Mouse (Mus musculus) forebrain, embryonic 11.5 days (tissue): Measurements from ENCODE around the gene Drd3. TPM values are rescaled to one million over a fixed set of nuclear protein-coding genes. Genes with fewer than 3 reads are reported as not detected.

Source experiments
- ATAC-seq: fragments of 200-750 bp; cut with Nextera tagmentation; replicated peaks from 2 replicates; pipeline ENCODE4 v1.8.0; 2017; ENCODE audit warnings: moderate TSS enrichment; ENCODE audit not compliant: low FRiP score
- DNase-seq: peaks from one replicate; pipeline ENCODE4 v3.0.0-alpha.2; 2017; ENCODE audit warnings: low spot score
- H3K27ac ChIP-seq: fragments of 300-500 bp; sonication (generic); 2 replicates; pipeline ENCODE4 v1.5.1; 2014; ENCODE audit warnings: low read depth, low read length
- H3K27me3 ChIP-seq: fragments of 300-500 bp; sonication (generic); 2 replicates; pipeline ENCODE4 v1.6.1; 2014; ENCODE audit warnings: mild to moderate bottlenecking, low read length, mixed read lengths; ENCODE audit not compliant: control insufficient read depth, insufficient read depth
- H3K36me3 ChIP-seq: fragments of 300-500 bp; sonication (generic); 2 replicates; pipeline ENCODE4 v1.6.1; 2014; ENCODE audit warnings: mild to moderate bottlenecking, low read length, moderate library complexity, mixed read lengths; ENCODE audit not compliant: control insufficient read depth, insufficient read depth
- H3K4me1 ChIP-seq: fragments of 300-500 bp; sonication (generic); replicated peaks from 2 replicates; pipeline ENCODE4 v1.6.1; 2014; ENCODE audit warnings: low read length, mixed read lengths; ENCODE audit not compliant: control insufficient read depth, insufficient read depth
- H3K4me2 ChIP-seq: fragments of 300-500 bp; sonication (generic); 2 replicates; pipeline ENCODE4 v1.6.1; 2014; ENCODE audit warnings: low read depth, mild to moderate bottlenecking, low read length, moderate library complexity, mixed read lengths; ENCODE audit not compliant: severe bottlenecking
- H3K4me3 ChIP-seq: fragments of 300-500 bp; sonication (generic); 2 replicates; pipeline ENCODE4 v1.5.1; 2014; ENCODE audit warnings: low read depth, low read length
- H3K9ac ChIP-seq: fragments of 300-500 bp; sonication (generic); 2 replicates; pipeline ENCODE4 v1.6.1; 2014; ENCODE audit warnings: low read length
- H3K9me3 ChIP-seq: fragments of 300-500 bp; sonication (generic); 2 replicates; pipeline ENCODE4 v1.6.1; 2016; ENCODE audit warnings: low read length, mixed read lengths; ENCODE audit not compliant: control insufficient read depth
- WGBS: fragments of 180-500 bp; shearing (Covaris S2); extraction: QIAGEN DNeasy Blood & Tissue Kit; methylation state at CpG from one replicate; pipeline ENCODE4 v1.1.7; 2014; 5-methylcytosine and 5-hydroxymethylcytosine counted together
- polyA plus RNA-seq: library from polyadenylated mRNA; unstranded; fragments of >200 nt; fragmentation: Nextera tagmentation; extraction: Ambion mirVana; gene quantifications from 2 replicates; pipeline ENCODE4 v1.2.1, GENCODE M21; 2014

Gene Drd3
- polyA plus RNA-seq, 1 experiment from 2014 or later = 0.11 TPM

DNA sequence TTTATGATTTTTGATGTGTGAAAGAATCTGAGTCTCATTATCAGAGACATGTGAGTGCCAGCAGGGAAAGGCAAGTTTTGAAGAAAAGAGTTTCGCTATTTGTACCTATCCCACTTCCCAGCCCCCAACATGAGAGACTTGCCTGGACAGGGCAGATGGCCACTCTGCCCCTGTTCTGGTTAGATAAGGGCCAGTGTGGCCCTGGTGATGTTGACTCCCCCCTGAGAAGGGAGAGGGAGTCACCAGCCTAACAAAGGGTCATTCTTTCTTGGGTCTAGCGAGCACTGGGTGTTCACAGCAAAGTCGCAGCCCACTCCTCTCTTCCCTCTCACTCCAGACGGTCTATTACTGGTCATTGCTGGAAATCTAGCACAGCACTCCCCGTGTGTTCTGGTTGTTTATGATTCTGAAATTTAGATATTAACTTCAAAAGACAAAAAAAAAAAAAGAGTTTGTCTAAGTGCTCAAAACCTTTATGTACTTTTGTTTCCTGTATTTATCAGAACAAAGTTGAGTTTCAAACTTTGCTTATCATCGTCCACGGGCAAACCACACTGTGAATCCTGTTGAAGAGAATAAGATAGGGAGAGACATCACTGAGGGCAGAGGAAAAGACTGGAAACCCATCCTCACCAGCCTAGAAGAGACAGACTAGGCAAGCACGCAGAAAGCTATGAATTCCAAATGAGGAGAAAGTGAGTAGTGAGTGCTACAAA lies 24.2 kb upstream of the Drd3 start:
- WGBS = 83% methylated on average over 8 of the region's 8 CpGs
- H3K9ac ChIP-seq = no peak overlapping the region
- no peak for ATAC-seq
- no peaks in the 10 kb centered on the region for H3K27me3 ChIP-seq
- no peak overlapping the region for H3K27ac ChIP-seq
- no peak overlapping the region for H3K4me2 ChIP-seq
- no peak for DNase-seq
- no peaks in the 10 kb centered on the region for H3K4me1 ChIP-seq
- H3K9me3 ChIP-seq = no peaks in the 10 kb centered on the region
- no peak overlapping the region for H3K4me3 ChIP-seq
- H3K36me3 ChIP-seq = no peaks in the 10 kb centered on the region

DNA sequence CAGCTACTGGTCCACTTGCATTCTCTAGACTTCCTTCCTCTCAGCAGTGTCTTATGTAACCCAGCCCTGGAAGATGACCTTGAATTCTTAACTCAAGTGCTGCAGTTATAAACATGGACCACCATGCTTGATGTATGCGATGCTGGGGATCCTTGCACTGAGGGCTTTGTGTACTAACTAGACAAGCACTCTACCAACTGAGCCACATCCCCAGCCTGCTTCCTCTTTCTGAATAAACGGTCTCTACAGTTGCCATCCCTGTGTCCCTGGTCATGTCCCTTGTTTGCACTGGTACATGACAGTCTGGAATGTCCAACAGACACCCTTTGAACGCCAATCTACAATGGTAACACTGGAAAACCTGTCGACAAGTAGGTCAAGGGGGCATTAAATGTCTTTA lies 23.5 kb upstream of the Drd3 start:
- ATAC-seq = no peak
- H3K4me2 ChIP-seq = no peak overlapping the region
- no peaks in the 10 kb centered on the region for H3K4me1 ChIP-seq
- DNase-seq = no peak
- H3K36me3 ChIP-seq = no peaks in the 10 kb centered on the region
- H3K4me3 ChIP-seq = no peak overlapping the region
- H3K27ac ChIP-seq = no peak overlapping the region
- H3K9me3 ChIP-seq = no peaks in the 10 kb centered on the region
- H3K9ac ChIP-seq = no peak overlapping the region
- WGBS = 84% methylated on average over 4 of the region's 4 CpGs
- H3K27me3 ChIP-seq = no peaks in the 10 kb centered on the region

DNA sequence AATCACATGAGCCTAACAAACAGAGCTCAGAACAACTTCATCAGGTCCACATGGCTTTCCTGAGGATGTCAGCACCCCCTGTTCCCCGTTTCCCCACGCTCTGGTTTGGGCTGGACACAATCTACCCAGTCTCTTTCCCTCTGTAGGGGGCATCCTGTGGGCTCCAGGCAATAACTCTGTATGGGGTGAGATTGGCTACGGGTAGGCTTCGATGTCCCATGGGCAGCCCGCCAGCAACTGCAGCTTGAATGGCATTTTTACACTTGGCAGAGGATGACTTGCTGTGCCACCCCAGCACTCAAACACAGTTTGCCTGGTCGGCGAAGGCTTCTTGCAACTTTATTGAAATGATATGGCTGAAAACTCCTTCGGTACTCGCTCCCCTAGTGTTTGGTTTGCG lies 21.3 kb upstream of the Drd3 start:
- Histone ChIP-seq H3K4me2 (no peak overlapping the region), H3K27ac (no peak overlapping the region), H3K36me3 (no peaks in the 10 kb centered on the region), H3K4me3 (no peak overlapping the region), H3K4me1 (no peaks in the 10 kb centered on the region), H3K9me3 (no peaks in the 10 kb centered on the region), H3K9ac (no peak overlapping the region), H3K27me3 (no peaks in the 10 kb centered on the region)
- ATAC-seq = no peak
- WGBS = 90% methylated on average over 10 of the region's 10 CpGs
- DNase-seq = no peak

DNA sequence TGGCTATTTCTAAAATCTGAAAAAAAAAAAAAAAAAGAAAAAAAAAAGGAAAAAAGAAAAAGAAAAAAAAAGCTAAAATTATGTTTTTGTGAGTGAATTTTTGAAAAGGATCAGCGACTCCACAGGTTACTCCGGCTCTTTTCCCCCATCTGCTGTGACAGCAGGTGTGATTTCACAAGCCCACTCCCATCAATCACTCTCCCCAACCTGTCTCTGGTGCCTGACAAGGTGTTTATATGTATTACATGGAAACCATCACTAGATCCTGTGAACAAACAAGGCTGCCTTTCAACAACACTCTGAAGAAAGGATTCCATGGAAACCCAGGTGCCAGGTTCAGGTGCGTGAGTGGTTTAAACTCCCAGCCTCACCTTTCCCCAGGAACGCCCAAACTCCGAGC lies 20.9 kb upstream of the Drd3 start:
- Histone ChIP-seq H3K36me3 (no peaks in the 10 kb centered on the region), H3K4me2 (no peak overlapping the region), H3K9ac (no peak overlapping the region), H3K9me3 (no peaks in the 10 kb centered on the region), H3K27ac (no peak overlapping the region), H3K27me3 (no peaks in the 10 kb centered on the region), H3K4me1 (no peaks in the 10 kb centered on the region), H3K4me3 (no peak overlapping the region)
- DNase-seq (no peak), ATAC-seq (no peak)
- 88% methylated on average over 5 of the region's 5 CpGs for WGBS

DNA sequence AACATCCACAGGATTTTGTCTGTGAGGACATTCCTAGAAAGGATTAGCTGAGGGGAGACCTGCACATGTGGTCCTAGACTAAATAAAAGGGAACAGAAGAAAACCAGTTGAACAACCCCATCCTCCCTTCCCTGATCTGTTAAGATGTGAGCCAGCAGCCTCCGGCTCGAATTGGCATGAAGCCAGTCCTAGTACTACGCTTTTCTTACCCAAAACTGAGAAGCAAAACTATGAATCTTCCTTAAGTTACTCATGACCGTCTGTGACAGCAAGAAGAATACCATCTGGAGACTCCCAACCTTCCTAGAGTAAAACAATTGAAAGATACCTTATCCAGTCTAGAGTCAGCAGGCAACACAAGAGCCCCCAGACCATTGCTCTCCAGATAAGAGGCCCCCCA lies 15.9 kb upstream of the Drd3 start:
- DNase-seq (no peak), ATAC-seq (no peak)
- no peak overlapping the region for H3K27ac ChIP-seq
- H3K27me3 ChIP-seq = no peaks in the 10 kb centered on the region
- H3K9me3 ChIP-seq = no peaks in the 10 kb centered on the region
- no peak overlapping the region for H3K4me2 ChIP-seq
- WGBS = 94% methylated on average over 4 of the region's 4 CpGs
- no peak overlapping the region for H3K9ac ChIP-seq
- H3K4me3 ChIP-seq = no peak overlapping the region
- no peaks in the 10 kb centered on the region for H3K4me1 ChIP-seq
- H3K36me3 ChIP-seq = no peaks in the 10 kb centered on the region

DNA sequence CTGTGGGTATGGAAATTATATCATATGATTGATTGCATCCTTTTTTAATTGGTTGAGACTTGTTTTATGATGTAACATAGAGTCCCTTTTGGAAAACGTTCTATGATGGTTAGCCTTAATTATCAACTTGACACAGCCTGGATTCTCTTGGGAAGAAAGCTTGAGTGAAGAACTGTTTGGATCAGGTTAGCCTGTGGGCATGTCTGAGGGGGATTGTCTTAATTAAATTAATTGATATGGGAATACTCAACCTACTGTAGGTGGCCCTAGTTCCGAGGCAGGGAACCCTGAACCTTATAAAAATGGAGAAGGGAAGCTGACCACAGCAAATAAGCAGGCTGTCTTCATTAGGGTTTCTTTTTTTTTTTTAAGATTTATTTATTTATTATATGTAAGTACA lies 12.9 kb upstream of the Drd3 start:
- DNase-seq (no peak), ATAC-seq (no peak)
- no peak overlapping the region for H3K4me2 ChIP-seq
- no peak overlapping the region for H3K9ac ChIP-seq
- H3K9me3 ChIP-seq = no peaks in the 10 kb centered on the region
- no peaks in the 10 kb centered on the region for H3K27me3 ChIP-seq
- 80% methylated on average over 2 of the region's 2 CpGs for WGBS
- H3K4me3 ChIP-seq = no peak overlapping the region
- H3K4me1 ChIP-seq = no peaks in the 10 kb centered on the region
- H3K36me3 ChIP-seq = no peaks in the 10 kb centered on the region
- H3K27ac ChIP-seq = no peak overlapping the region

DNA sequence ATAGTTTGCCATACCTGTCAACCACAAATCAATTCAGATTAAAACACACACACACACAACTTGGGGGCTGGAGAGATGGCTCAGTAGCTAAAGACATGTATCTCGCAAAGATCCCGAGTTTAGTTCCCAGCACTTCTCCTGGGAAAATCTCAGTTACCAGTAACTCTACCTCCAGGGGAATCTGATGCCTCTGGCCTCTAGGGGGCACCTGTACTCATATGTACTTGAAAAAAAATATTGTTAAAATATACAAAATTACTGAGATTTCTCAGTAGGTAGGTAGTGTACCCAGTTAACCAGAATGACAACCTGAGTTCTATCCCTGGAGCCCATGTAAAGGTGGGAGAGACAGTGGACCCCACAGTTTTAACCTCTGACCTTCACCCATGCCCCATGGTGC lies 5.4 kb upstream of the Drd3 start:
- no peak for ATAC-seq
- Histone ChIP-seq H3K4me1 (no peaks in the 10 kb centered on the region), H3K27ac (no peak overlapping the region), H3K4me2 (no peak overlapping the region), H3K9ac (no peak overlapping the region), H3K9me3 (no peaks in the 10 kb centered on the region), H3K4me3 (no peak overlapping the region), H3K36me3 (no peaks in the 10 kb centered on the region), H3K27me3 (no peaks in the 10 kb centered on the region)
- WGBS = 76% methylated on average over 2 of the region's 2 CpGs
- DNase-seq = no peak

DNA sequence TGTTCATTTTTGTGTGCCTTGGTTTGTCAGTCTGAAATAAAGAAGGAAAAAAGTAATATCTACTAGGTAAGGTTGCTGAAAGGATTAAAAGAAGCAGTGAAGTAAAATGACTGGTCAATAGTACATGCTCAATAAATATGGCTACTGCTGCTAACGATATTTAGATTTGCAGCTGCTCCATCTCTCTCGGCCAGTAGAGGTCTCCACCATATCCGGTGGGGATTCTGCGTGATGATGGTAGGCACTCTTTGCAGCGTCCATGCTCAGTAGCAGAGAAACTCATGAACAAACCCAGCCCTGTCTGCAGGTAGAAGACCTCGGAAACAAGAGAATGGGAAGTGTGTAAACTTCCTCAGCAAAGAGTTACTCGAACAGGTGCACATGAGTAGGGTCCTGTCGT lies 926 bp upstream of the Drd3 start:
- H3K9me3 ChIP-seq = no peaks in the 10 kb centered on the region
- H3K4me3 ChIP-seq = no peak overlapping the region
- H3K4me1 ChIP-seq = peaks cover 2% of the 10 kb centered on the region; the same call in 1 of the 2 replicates
- H3K27ac ChIP-seq = no peak overlapping the region
- no peak overlapping the region for H3K9ac ChIP-seq
- 84% methylated on average over 8 of the region's 8 CpGs for WGBS
- DNase-seq (no peak), ATAC-seq (no peak)
- no peak overlapping the region for H3K4me2 ChIP-seq
- H3K36me3 ChIP-seq = no peaks in the 10 kb centered on the region
- no peaks in the 10 kb centered on the region for H3K27me3 ChIP-seq

DNA sequence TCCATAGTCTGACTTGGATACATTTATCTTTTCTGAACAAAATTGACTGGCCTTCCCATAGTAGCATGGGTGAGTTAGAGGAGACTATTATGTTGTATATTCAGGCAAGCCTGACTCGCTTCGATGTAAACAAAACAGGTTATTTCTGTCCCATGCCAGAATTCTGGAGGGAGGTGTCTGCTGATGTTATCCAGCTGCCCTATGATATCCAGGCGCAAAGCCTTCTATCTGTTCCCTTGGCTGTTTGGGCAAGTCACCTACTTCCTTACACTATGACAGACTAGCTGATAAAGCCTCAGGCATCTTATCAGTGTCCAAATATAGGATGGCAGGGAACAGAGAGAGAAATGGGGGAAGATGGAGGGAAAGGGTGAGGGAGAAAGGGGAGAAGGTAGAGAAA lies 18.5 kb downstream of the Drd3 start:
- Histone ChIP-seq H3K9me3 (no peaks in the 10 kb centered on the region), H3K4me3 (no peak overlapping the region), H3K27ac (no peak overlapping the region), H3K4me2 (no peak overlapping the region), H3K36me3 (no peaks in the 10 kb centered on the region), H3K4me1 (no peaks in the 10 kb centered on the region), H3K9ac (no peak overlapping the region), H3K27me3 (no peaks in the 10 kb centered on the region)
- ATAC-seq (no peak), DNase-seq (no peak)
- WGBS = 95% methylated on average over 3 of the region's 3 CpGs
